Mouse (Mus musculus) midbrain, embryonic 10.5 days (tissue): ENCODE data around the gene Ncaph2. TPM values are rescaled to one million over a fixed set of nuclear protein-coding genes. Genes with fewer than 3 reads are reported as not detected.

Source experiments
- DNase-seq: peaks from one replicate; pipeline ENCODE4 v3.0.0-alpha.2; 2017; ENCODE audit warnings: low spot score
- H3K27ac ChIP-seq: fragments of 300-500 bp; sonication (generic); replicated peaks from 2 replicates; pipeline ENCODE4 v1.5.1; 2016; ENCODE audit warnings: mild to moderate bottlenecking
- H3K27me3 ChIP-seq: fragments of 300-500 bp; sonication (generic); 2 replicates; pipeline ENCODE4 v1.6.1; 2016; ENCODE audit warnings: low read depth, mild to moderate bottlenecking; ENCODE audit not compliant: poor library complexity, severe bottlenecking
- H3K36me3 ChIP-seq: fragments of 300-500 bp; sonication (generic); 2 replicates; pipeline ENCODE4 v1.6.1; 2016; ENCODE audit warnings: mild to moderate bottlenecking, moderate library complexity
- H3K4me1 ChIP-seq: fragments of 300-500 bp; sonication (generic); 2 replicates; pipeline ENCODE4 v1.6.1; 2016
- H3K4me3 ChIP-seq: fragments of 300-500 bp; sonication (generic); 2 replicates; pipeline ENCODE4 v1.5.1; 2016; ENCODE audit warnings: mild to moderate bottlenecking, moderate library complexity
- H3K9me3 ChIP-seq: fragments of 300-500 bp; sonication (generic); replicated peaks from 2 replicates; pipeline ENCODE4 v1.6.1; 2016; ENCODE audit warnings: mild to moderate bottlenecking
- WGBS: fragments of 180-500 bp; shearing (Covaris S2); methylation state at CpG from one replicate; pipeline ENCODE4 v1.1.7; 2016; 5-methylcytosine and 5-hydroxymethylcytosine counted together
- polyA plus RNA-seq: library from polyadenylated mRNA; unstranded; fragments of >200 nt; fragmentation: Nextera tagmentation; extraction: Ambion mirVana; gene quantifications from 2 replicates; pipeline ENCODE4 v1.2.1, GENCODE M21; 2016

Ncaph2 gene
- polyA plus RNA-seq, 1 experiment from 2014 or later, result 197 TPM

GRCm38 (mm10) chr15:89352795-89353194 is 2.7 kb upstream of the Ncaph2 start:
- no peak for DNase-seq
- H3K9me3 ChIP-seq, result no peaks in the 10 kb centered on the region
- 97% methylated on average over 12 of the region's 12 CpGs for WGBS
- no peak overlapping the region for H3K4me3 ChIP-seq
- H3K27me3 ChIP-seq, result no peaks in the 10 kb centered on the region
- H3K27ac ChIP-seq, result no peak overlapping the region
- peaks cover 26% of the 10 kb centered on the region for H3K4me1 ChIP-seq
- H3K36me3 ChIP-seq, result peaks cover 55% of the 10 kb centered on the region

- WGBS, result 95% methylated on average over 16 of the region's 16 CpGs
- H3K27ac ChIP-seq, result no peak overlapping the region
- no peak for DNase-seq
These were observed 1.7 kb upstream of the Ncaph2 start for GRCm38 (mm10) chr15:89353837-89354236.

GRCm38 (mm10) chr15:89354455-89354854 is 1.1 kb upstream of the Ncaph2 start:
- Histone ChIP-seq H3K27me3 (no peaks in the 10 kb centered on the region), H3K4me1 (peaks cover 26% of the 10 kb centered on the region), H3K36me3 (peaks cover 68% of the 10 kb centered on the region), H3K27ac (peak overlapping the region; percentile 94), H3K9me3 (no peaks in the 10 kb centered on the region), H3K4me3 (peak overlapping the region; percentile 88)
- WGBS, result 85% methylated on average over 7 of the region's 7 CpGs
- DNase-seq, result no peak

More at GRCm38 (mm10) chr15:89353837-89354236, 1.7 kb upstream of the Ncaph2 start:
- peak overlapping the region; percentile 88 for H3K4me3 ChIP-seq
- H3K9me3 ChIP-seq, result no peaks in the 10 kb centered on the region
- H3K36me3 ChIP-seq, result peaks cover 63% of the 10 kb centered on the region
- peaks cover 26% of the 10 kb centered on the region for H3K4me1 ChIP-seq
- no peaks in the 10 kb centered on the region for H3K27me3 ChIP-seq

DNA sequence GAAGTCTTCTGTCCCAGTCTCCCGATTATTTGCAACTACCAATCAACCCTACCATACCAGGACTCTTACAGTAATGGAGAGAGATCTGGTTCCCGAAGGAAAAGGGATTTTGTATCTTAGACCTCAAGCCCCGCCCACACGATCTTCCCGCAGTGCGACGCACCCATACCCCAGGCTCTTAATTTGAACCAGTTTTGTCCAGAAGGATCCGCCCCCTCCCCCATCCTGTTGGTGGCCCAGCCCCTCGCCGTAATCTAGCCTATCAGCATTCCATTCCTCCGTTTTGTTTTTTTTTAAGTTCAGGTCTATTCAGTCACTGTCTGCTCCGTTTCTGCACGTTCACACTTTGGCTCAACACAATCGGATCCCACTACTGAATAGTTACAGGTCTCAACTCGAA is 853 bp downstream of the Ncaph2 start:
- peak; percentile 88 for DNase-seq
- Histone ChIP-seq H3K36me3 (peaks cover 68% of the 10 kb centered on the region), H3K9me3 (no peaks in the 10 kb centered on the region), H3K27ac (peak overlapping the region; percentile 94), H3K27me3 (no peaks in the 10 kb centered on the region), H3K4me1 (peaks cover 26% of the 10 kb centered on the region), H3K4me3 (peak overlapping the region; percentile 88)
- 0% methylated on average over 15 of the region's 15 CpGs for WGBS

- Histone ChIP-seq H3K27ac (no peak overlapping the region), H3K36me3 (peaks cover 68% of the 10 kb centered on the region)
- 94% methylated on average over 3 of the region's 3 CpGs for WGBS
These were observed 3.3 kb downstream of the Ncaph2 start for GRCm38 (mm10) chr15:89358784-89359183.

GRCm38 (mm10) chr15:89363051-89363450 is 7.5 kb downstream of the Ncaph2 start:
- H3K4me3 ChIP-seq, result no peak overlapping the region
- H3K27me3 ChIP-seq, result no peaks in the 10 kb centered on the region
- no peak for DNase-seq
- H3K9me3 ChIP-seq, result no peaks in the 10 kb centered on the region
- WGBS, result 93% methylated on average over 7 of the region's 7 CpGs
- H3K4me1 ChIP-seq, result no peaks in the 10 kb centered on the region
- H3K36me3 ChIP-seq, result peaks cover 97% of the 10 kb centered on the region
- H3K27ac ChIP-seq, result no peak overlapping the region

More at GRCm38 (mm10) chr15:89358784-89359183, 3.3 kb downstream of the Ncaph2 start:
- no peaks in the 10 kb centered on the region for H3K9me3 ChIP-seq
- DNase-seq, result no peak
- H3K27me3 ChIP-seq, result no peaks in the 10 kb centered on the region
- no peak overlapping the region for H3K4me3 ChIP-seq
- peaks cover 22% of the 10 kb centered on the region for H3K4me1 ChIP-seq

DNA sequence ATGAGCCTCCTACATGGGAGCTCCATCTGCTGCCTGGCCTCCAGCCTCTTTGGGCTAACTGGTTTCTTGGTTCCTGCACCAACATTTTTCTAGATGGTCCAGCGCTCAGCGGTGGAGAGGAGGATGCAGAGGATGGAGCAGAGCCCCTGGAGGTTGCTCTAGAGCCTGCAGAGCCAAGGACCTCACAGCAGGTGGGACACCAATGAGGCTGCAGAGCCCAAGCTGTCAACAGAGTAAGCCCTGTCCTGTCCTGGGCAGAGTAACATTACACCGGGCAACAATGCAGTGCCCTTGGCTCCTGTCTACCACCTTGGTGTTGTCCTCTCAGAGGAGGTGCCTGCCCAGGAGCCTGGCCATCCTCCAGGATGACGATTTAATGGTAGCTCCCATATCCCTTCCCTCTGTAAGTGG is 9.6 kb downstream of the Ncaph2 start:
- 85% methylated on average over 4 of the region's 4 CpGs for WGBS
- no peak overlapping the region for H3K27ac ChIP-seq
- H3K27me3 ChIP-seq, result no peaks in the 10 kb centered on the region
- DNase-seq, result no peak
- no peaks in the 10 kb centered on the region for H3K4me1 ChIP-seq
- H3K4me3 ChIP-seq, result no peak overlapping the region
- H3K36me3 ChIP-seq, result peaks cover 100% of the 10 kb centered on the region
- no peaks in the 10 kb centered on the region for H3K9me3 ChIP-seq

- peaks cover 27% of the 10 kb centered on the region for H3K4me1 ChIP-seq
- no peak for DNase-seq
- peaks cover 59% of the 10 kb centered on the region for H3K36me3 ChIP-seq
- peaks cover 24% of the 10 kb centered on the region for H3K27me3 ChIP-seq
- no peaks in the 10 kb centered on the region for H3K9me3 ChIP-seq
- WGBS, result 91% methylated on average over 13 of the region's 13 CpGs
- H3K27ac ChIP-seq, result no peak overlapping the region
- H3K4me3 ChIP-seq, result no peak overlapping the region; the same call in 1 of the 2 replicates
These were observed 16.5 kb downstream of the Ncaph2 start for GRCm38 (mm10) chr15:89372068-89372467.

- 87% methylated on average over 7 of the region's 7 CpGs for WGBS
- peak overlapping the region; percentile 95 for H3K27ac ChIP-seq
- peaks cover 29% of the 10 kb centered on the region for H3K27me3 ChIP-seq
- peaks cover 55% of the 10 kb centered on the region for H3K36me3 ChIP-seq
- DNase-seq, result no peak
- no peaks in the 10 kb centered on the region for H3K9me3 ChIP-seq
- peaks cover 31% of the 10 kb centered on the region for H3K4me1 ChIP-seq
- peak overlapping the region; percentile 76 for H3K4me3 ChIP-seq
These were observed 17.0 kb downstream of the Ncaph2 start for GRCm38 (mm10) chr15:89372536-89372935.

- 3% methylated on average over 35 of the region's 35 CpGs for whole genome bisulfite sequencing
- Histone ChIP-seq H3K36me3 (peaks cover 48% of the 10 kb centered on the region), H3K9me3 (no peaks in the 10 kb centered on the region), H3K4me1 (peaks cover 38% of the 10 kb centered on the region), H3K27ac (peak overlapping the region; percentile 95), H3K4me3 (peak overlapping the region; percentile 76), H3K27me3 (peaks cover 35% of the 10 kb centered on the region)
- peak; percentile 77 for DNase-seq
These were observed 17.7 kb downstream of the Ncaph2 start for GRCm38 (mm10) chr15:89373027-89373761.

- Histone ChIP-seq H3K4me1 (peaks cover 44% of the 10 kb centered on the region), H3K36me3 (peaks cover 42% of the 10 kb centered on the region), H3K4me3 (peak within 1 kb of the TSS; percentile 76), H3K9me3 (no peaks in the 10 kb centered on the region), H3K27ac (peak within 1 kb of the TSS; percentile 95), H3K27me3 (peaks cover 41% of the 10 kb centered on the region)
- DNase-seq, result peak; percentile 96
- under 1% methylated on average over 42 of the region's 42 CpGs for WGBS
These were observed 18.3 kb downstream of the Ncaph2 start, which contains the start of gene Sco2 for GRCm38 (mm10) chr15:89373762-89374248. Gene Sco2, minus strand, starts transcription at chr15:89373846.

DNA sequence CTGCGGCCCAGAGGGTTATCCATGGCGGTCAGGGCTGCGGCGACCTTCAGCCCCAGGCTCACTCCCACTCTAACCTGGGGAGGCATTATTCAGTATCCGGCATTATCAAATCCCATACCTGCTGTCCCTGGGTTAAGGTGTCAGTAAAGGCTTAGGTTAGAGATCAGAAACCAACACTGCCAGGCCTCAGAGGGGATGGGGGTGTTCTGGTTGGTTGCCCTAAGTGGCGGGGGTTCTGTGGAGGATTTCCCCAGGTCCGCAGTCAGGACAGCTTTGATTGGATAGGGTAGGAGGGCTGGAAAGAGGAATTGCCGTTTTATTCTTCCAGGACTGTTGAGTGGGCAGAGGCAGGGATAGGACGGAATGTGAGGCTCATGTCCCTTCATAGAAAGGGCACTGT is 18.8 kb downstream of the Ncaph2 start:
- H3K9me3 ChIP-seq, result no peaks in the 10 kb centered on the region
- peaks cover 49% of the 10 kb centered on the region for H3K4me1 ChIP-seq
- peaks cover 37% of the 10 kb centered on the region for H3K36me3 ChIP-seq

More for the DNA sequence above, 18.8 kb downstream of the Ncaph2 start:
- Histone ChIP-seq H3K4me3 (peak overlapping the region; percentile 76), H3K27ac (peak overlapping the region; percentile 95), H3K27me3 (peaks cover 47% of the 10 kb centered on the region)
- WGBS, result 49% methylated on average over 9 of the region's 9 CpGs
- no peak for DNase-seq
